ENCODE assay signal across 10 mouse cellular contexts in the genomic region with DNA sequence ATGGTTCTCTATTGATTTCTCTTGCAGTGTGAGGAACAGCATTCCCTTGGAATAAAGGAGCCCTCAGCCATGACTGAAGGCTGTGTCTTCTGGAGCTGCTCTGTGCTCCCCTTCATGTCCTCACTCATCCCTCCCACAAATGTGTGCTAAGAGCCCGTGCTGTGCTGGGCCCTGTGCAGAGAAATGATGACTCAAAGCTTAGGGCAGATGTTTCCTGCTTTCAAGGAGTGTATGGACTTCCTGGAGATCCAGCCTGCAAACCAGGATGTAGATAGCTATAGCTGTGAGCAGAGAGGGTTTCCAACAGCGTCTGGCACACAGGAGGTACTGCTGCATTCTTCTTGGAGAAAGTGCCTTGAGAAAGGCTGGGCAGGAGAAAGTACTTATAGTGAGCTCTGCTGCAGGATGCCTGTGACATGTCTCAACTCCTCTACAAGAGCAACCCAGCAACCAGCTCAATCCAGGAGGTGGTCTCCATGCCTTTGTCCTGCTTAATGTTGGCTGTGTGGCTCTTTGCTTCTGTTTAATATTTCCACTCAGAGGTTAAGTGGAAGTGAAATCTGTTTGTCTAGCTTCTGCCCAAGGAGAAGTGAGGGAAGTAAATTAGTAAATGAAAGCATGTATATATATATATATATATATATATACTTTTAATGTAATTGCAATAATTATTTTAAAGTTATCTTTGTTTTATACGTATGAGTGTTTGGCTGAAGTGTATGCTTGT. TPM values are rescaled to one million over a fixed set of nuclear protein-coding genes. Genes with fewer than 3 reads are reported as not detected.
DNase-seq lines count a peak whose midpoint lies in the region; ATAC-seq and TF ChIP-seq lines count a peak whose summit lies in the region.
"Had no signal": no experiment of that assay in that cellular context is flagged by ENCODE, and none has a peak within 500 bp of the region (broad histone marks: within the 10 kb centered on the region; RNA-seq: fewer than 3 reads in every experiment).

No protein-coding gene starts in this region.

- no peaks in the 10 kb centered on the region for H3K36me3 ChIP-seq in forebrain, postnatal 0 days (ENCODE audit: insufficient read depth)
- no peaks in the 10 kb centered on the region for H3K36me3 ChIP-seq in forebrain, embryonic 14.5 days (ENCODE audit: control insufficient read depth, insufficient read depth, low read length)
- no peaks in the 10 kb centered on the region for H3K36me3 ChIP-seq in neural tube, embryonic 14.5 days (ENCODE audit: control insufficient read depth, insufficient read depth, low read length)
- no peaks in the 10 kb centered on the region for H3K36me3 ChIP-seq in neural tube, embryonic 15.5 days
- H3K36me3 ChIP-seq in intestine, postnatal 0 days (ENCODE audit: control insufficient read depth, insufficient read depth) = no peaks in the 10 kb centered on the region
- H3K36me3 ChIP-seq: limb, embryonic 13.5 days had no signal

- no peak for DNase-seq in forebrain, postnatal 0 days
- no peak for DNase-seq in forebrain, embryonic 14.5 days (ENCODE audit: low spot score)
- DNase-seq in thymus, postnatal 14 days = peak; percentile 15
- no peak for DNase-seq in cerebellum, postnatal 25 days
- DNase-seq in right cerebral cortex, postnatal 10 days (ENCODE audit: low spot score in 2 of 2) = no peak
- DNase-seq: right cerebral cortex, postnatal 25 days had no signal

- no peaks in the 10 kb centered on the region for H3K9me3 ChIP-seq in forebrain, postnatal 0 days (ENCODE audit: low read length)
- H3K9me3 ChIP-seq in forebrain, embryonic 14.5 days (replicated peaks; ENCODE audit: control insufficient read depth, low read length) = no peaks in the 10 kb centered on the region
- no peaks in the 10 kb centered on the region for H3K9me3 ChIP-seq in neural tube, embryonic 14.5 days (ENCODE audit: control insufficient read depth, low read length)
- no peaks in the 10 kb centered on the region for H3K9me3 ChIP-seq in neural tube, embryonic 15.5 days (replicated peaks)
- no peaks in the 10 kb centered on the region for H3K9me3 ChIP-seq in intestine, postnatal 0 days (ENCODE audit: control insufficient read depth)
- H3K9me3 ChIP-seq: limb, embryonic 13.5 days had no signal

- no peak overlapping the region for H3K4me2 ChIP-seq in forebrain, postnatal 0 days (ENCODE audit: low read depth)
- no peak overlapping the region for H3K4me2 ChIP-seq in forebrain, embryonic 14.5 days (ENCODE audit: low read length)
- H3K4me2 ChIP-seq in neural tube, embryonic 14.5 days (ENCODE audit: low read depth, low read length) = no peak overlapping the region
- H3K4me2 ChIP-seq in neural tube, embryonic 15.5 days = no peak overlapping the region
- H3K4me2 ChIP-seq in intestine, postnatal 0 days (replicated peaks; ENCODE audit: low read depth) = no peak overlapping the region
- H3K4me2 ChIP-seq: limb, embryonic 13.5 days had no signal

- H3K9ac ChIP-seq in forebrain, postnatal 0 days = no peak overlapping the region
- no peak overlapping the region for H3K9ac ChIP-seq in forebrain, embryonic 14.5 days (ENCODE audit: low read length)
- H3K9ac ChIP-seq in neural tube, embryonic 14.5 days (replicated peaks; ENCODE audit: low read depth, low read length) = no peak overlapping the region
- no peak overlapping the region for H3K9ac ChIP-seq in neural tube, embryonic 15.5 days (replicated peaks)
- no peak overlapping the region for H3K9ac ChIP-seq in intestine, postnatal 0 days (ENCODE audit: low read depth, low read length)
- H3K9ac ChIP-seq: limb, embryonic 13.5 days had no signal

- H3K27ac ChIP-seq in forebrain, postnatal 0 days (ENCODE audit: low read depth, low read length) = no peak overlapping the region
- no peak overlapping the region for H3K27ac ChIP-seq in forebrain, embryonic 14.5 days (ENCODE audit: low read depth, low read length)
- no peak overlapping the region for H3K27ac ChIP-seq in neural tube, embryonic 14.5 days (ENCODE audit: low read depth, low read length)
- H3K27ac ChIP-seq in neural tube, embryonic 15.5 days (replicated peaks) = no peak overlapping the region
- no peak overlapping the region for H3K27ac ChIP-seq in intestine, postnatal 0 days (ENCODE audit: low read depth, low read length)
- H3K27ac ChIP-seq: limb, embryonic 13.5 days had no signal

- 0 out of 2 replicates have a peak, but pooled peaks have one; percentile 23 for ATAC-seq in forebrain, postnatal 0 days
- no peak for ATAC-seq in forebrain, embryonic 14.5 days
- ATAC-seq in neural tube, embryonic 14.5 days (ENCODE audit: low read depth) = peak; percentile 58; the same call in 1 of the 2 replicates
- ATAC-seq in neural tube, embryonic 15.5 days (ENCODE audit: low FRiP score) = no peak
- peak; percentile 84 for ATAC-seq in intestine, postnatal 0 days

- TF ChIP-seq CTCF in forebrain, postnatal 0 days (IDR thresholded peaks at IDR 0.05; ENCODE audit: low read depth) = no peak
- no peak for TF ChIP-seq CTCF in intestine, postnatal 0 days (IDR thresholded peaks at IDR 0.05; ENCODE audit: low read depth)

- no peaks in the 10 kb centered on the region for H3K27me3 ChIP-seq in forebrain, postnatal 0 days (ENCODE audit: insufficient read depth, low read length)
- H3K27me3 ChIP-seq in forebrain, embryonic 14.5 days (replicated peaks; ENCODE audit: control insufficient read depth, insufficient read depth, low read length) = no peaks in the 10 kb centered on the region
- H3K27me3 ChIP-seq in neural tube, embryonic 14.5 days (ENCODE audit: control insufficient read depth, insufficient read depth, low read length) = no peaks in the 10 kb centered on the region
- H3K27me3 ChIP-seq in neural tube, embryonic 15.5 days (replicated peaks) = no peaks in the 10 kb centered on the region
- H3K27me3 ChIP-seq in intestine, postnatal 0 days (replicated peaks; ENCODE audit: control insufficient read depth, insufficient read depth, low read length) = no peaks in the 10 kb centered on the region
- H3K27me3 ChIP-seq: limb, embryonic 13.5 days had no signal

- H3K4me1 ChIP-seq in forebrain, postnatal 0 days (ENCODE audit: insufficient read depth) = no peaks in the 10 kb centered on the region
- no peaks in the 10 kb centered on the region for H3K4me1 ChIP-seq in forebrain, embryonic 14.5 days (ENCODE audit: control insufficient read depth, insufficient read depth, low read length)
- H3K4me1 ChIP-seq in neural tube, embryonic 14.5 days (ENCODE audit: control insufficient read depth, insufficient read depth, low read length) = no peaks in the 10 kb centered on the region
- no peaks in the 10 kb centered on the region for H3K4me1 ChIP-seq in neural tube, embryonic 15.5 days
- no peaks in the 10 kb centered on the region for H3K4me1 ChIP-seq in intestine, postnatal 0 days (replicated peaks; ENCODE audit: control insufficient read depth, insufficient read depth, low read length)
- H3K4me1 ChIP-seq: limb, embryonic 13.5 days had no signal

- no peak overlapping the region for H3K4me3 ChIP-seq in forebrain, postnatal 0 days (ENCODE audit: low read depth, low read length)
- H3K4me3 ChIP-seq in forebrain, embryonic 14.5 days (ENCODE audit: low read depth, low read length) = no peak overlapping the region
- no peak overlapping the region for H3K4me3 ChIP-seq in neural tube, embryonic 14.5 days (ENCODE audit: low read depth, low read length)
- H3K4me3 ChIP-seq in neural tube, embryonic 15.5 days (replicated peaks) = no peak overlapping the region
- H3K4me3 ChIP-seq in intestine, postnatal 0 days (ENCODE audit: low read depth, low read length) = no peak overlapping the region
- H3K4me3 ChIP-seq: limb, embryonic 13.5 days had no signal

- 77% methylated on average over 3 of the region's 3 CpGs for WGBS in forebrain, postnatal 0 days
- 80% methylated on average over 3 of the region's 3 CpGs for WGBS in forebrain, embryonic 14.5 days
- 85% methylated on average over 3 of the region's 3 CpGs for WGBS in neural tube, embryonic 14.5 days
- 80% methylated on average over 3 of the region's 3 CpGs for WGBS in neural tube, embryonic 15.5 days
- 34% methylated on average over 3 of the region's 3 CpGs for WGBS in intestine, postnatal 0 days

RNA-seq across cellular contexts. Expression of a gene that starts 8.5 kb away (rescaled TPM):
- 0.23 and 0.24 TPM in 2 replicates for total RNA-seq in forebrain, postnatal 0 days (2014; rRNA removed)
- polyA plus RNA-seq in forebrain, postnatal 0 days (2015; fragmentation: Nextera tagmentation; extraction: Ambion mirVana) = 0.12 and 0.13 TPM in 2 replicates
- polyA plus RNA-seq in forebrain, embryonic 14.5 days (2014; fragmentation: Nextera tagmentation; extraction: Ambion mirVana) = not detected in 2 replicates
- polyA plus RNA-seq in neural tube, embryonic 14.5 days (2014; fragmentation: Nextera tagmentation; extraction: Ambion mirVana) = 0.26 and 0.28 TPM in 2 replicates
- 0.09 and 1.4 TPM in 2 replicates for polyA plus RNA-seq in neural tube, embryonic 15.5 days (2015; fragmentation: Nextera tagmentation; extraction: Ambion mirVana)
- polyA plus RNA-seq in intestine, postnatal 0 days (2015; fragmentation: Nextera tagmentation; extraction: Ambion mirVana) = 12.2 and 14.6 TPM in 2 replicates

Comparison
In these comparisons a context has a peak if more than half of its experiments do, and no peak if none do; other contexts are left out.
1. ATAC-seq: peak in forebrain, postnatal 0 days (single experiment), neural tube, embryonic 14.5 days (single experiment) and intestine, postnatal 0 days (single experiment); none in forebrain, embryonic 14.5 days (single experiment) and neural tube, embryonic 15.5 days (single experiment).